Mouse (Mus musculus) stomach, embryonic 14.5 days (tissue): ENCODE data around the gene Lamtor3. TPM values are rescaled to one million over a fixed set of nuclear protein-coding genes. Genes with fewer than 3 reads are reported as not detected.

ENCODE experiments used
- polyA plus RNA-seq: library from polyadenylated mRNA; unstranded; fragments of >200 nt; fragmentation: Nextera tagmentation; extraction: Ambion mirVana; gene quantifications from 2 replicates; pipeline ENCODE4 v1.2.1, GENCODE M21; 2014

Lamtor3 gene
- polyA plus RNA-seq, 1 experiment from 2014 or later: 119 TPM

Other genes starting within 250 kb of the Lamtor3 start
- not detected in 2 replicates for gene Gm21962, start 247.0 kb upstream of the Lamtor3 start, polyA plus RNA-seq
- gene H2afz, start 54.0 kb upstream of the Lamtor3 start, polyA plus RNA-seq: 1,649 and 1,659 TPM in 2 replicates
- 9.3 and 9.8 TPM in 2 replicates for gene Dnajb14, start 50.8 kb upstream of the Lamtor3 start, polyA plus RNA-seq
- gene Dapp1, start 63.0 kb downstream of the Lamtor3 start, polyA plus RNA-seq: 12.0 and 14.7 TPM in 2 replicates
- 0.04 and 0.16 TPM in 2 replicates for gene 1110002E22Rik, start 146.5 kb downstream of the Lamtor3 start, polyA plus RNA-seq
- gene Gm5105, start 148.9 kb downstream of the Lamtor3 start, polyA plus RNA-seq: not detected in 2 replicates
- 10.2 and 11.1 TPM in 2 replicates for gene Trmt10a, start 224.9 kb downstream of the Lamtor3 start, polyA plus RNA-seq
- gene Mttp, start 226.5 kb downstream of the Lamtor3 start, polyA plus RNA-seq: 7.6 and 8.8 TPM in 2 replicates